Mouse (Mus musculus): ENCODE measurements around the gene Arid3a. TPM values are rescaled to one million over a fixed set of nuclear protein-coding genes. Genes with fewer than 3 reads are reported as not detected.

Arid3a gene
- polyA plus RNA-seq, 1 experiment from 2014 or later, result 5.9 TPM

DNA sequence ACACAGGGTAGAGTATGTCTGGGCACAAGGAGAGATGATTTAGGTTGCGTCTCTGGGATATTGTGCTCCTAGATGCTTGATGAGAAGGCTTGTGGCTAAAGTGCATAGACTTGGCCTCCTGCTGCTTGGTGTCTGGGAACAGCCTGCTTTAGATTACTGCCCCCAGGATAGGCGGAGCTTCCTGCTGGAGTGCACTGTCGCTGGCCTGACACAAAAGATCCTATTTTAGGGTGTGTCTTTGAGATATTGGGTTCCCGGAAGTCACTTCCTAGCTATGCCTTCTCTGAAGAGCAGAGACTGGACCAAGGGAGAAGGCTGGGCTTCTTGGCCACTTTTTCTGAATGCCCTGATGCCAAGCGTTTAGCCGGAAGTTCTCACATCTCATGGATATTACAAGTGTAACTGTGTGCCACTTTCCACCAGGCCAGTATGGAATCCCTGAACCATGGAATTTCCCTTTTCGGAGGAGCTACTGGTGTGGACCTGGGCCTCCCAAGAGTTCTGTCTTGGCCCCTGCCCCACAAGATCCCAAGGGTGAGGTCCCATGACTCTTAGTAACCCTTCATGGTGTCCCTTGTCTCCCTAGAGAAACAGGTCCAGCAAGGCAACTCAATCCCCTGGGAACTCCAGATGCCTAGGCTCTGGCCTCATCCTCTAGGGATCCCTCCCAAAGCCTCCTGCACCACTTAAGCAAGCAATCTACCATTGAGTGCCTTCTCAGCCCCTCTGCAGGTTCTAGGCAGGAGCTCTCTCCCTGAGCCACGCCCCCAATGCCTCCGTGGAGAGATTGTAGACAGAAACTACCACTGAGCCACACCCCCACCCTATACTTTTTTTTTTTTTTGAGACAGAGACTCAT, 76.8 kb downstream of the Arid3a start:
- no peak for TF ChIP-seq CTCF (IDR thresholded peaks at IDR 0.05)
- CTCF ChIA-PET, result no interaction called here
- H3K27me3 ChIP-seq, result no peaks in the 10 kb centered on the region
- in situ Hi-C loops (cut with MboI; ENCODE audit: low pct_unique_long_range_greater_than_20kb), result no loop called here
- POLR2A ChIA-PET, result interaction anchor here (1.1 kb wide), 1 partner anchor 23 kb away, joined by 3 read pairs; no protein-coding TSS in a partner anchor
- no peak for DNase-seq (ENCODE audit: low read depth, low spot score)
- ATAC-seq, result no peak

DNA sequence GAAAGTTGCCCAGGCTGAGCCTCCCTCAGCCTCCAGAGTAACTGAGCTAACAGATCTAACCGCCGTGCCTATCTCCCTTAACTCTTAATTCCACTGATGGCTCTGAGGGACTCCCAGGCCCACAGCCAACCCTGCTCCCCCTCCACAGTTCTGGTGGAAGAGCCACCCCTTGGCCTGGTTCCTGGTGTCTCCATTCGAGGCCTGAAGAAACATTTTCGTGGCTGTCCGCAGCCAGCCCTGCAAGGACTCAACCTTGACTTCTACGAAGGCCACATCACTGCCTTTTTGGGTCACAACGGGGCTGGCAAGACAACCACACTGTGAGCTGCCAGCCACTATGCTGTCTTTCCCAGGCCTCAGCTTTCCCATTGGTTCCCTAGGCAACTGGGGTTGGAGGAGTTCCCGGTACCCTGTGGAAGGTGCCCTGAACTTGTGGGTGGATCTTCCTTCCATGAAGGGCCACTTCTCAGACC, 77.4 kb downstream of the Arid3a start:
- POLR2A ChIA-PET, result interaction anchor here (1.1 kb wide), 1 partner anchor 22 kb away, joined by 3 read pairs; no protein-coding TSS in a partner anchor
- in situ Hi-C loops (cut with MboI; ENCODE audit: low pct_unique_long_range_greater_than_20kb), result no loop called here
- CTCF ChIA-PET, result no interaction called here
- no peak for ATAC-seq
- H3K27me3 ChIP-seq, result no peaks in the 10 kb centered on the region
- no peak for TF ChIP-seq CTCF (IDR thresholded peaks at IDR 0.05)
- DNase-seq (ENCODE audit: low read depth, low spot score), result no peak

Other genes starting within 250 kb of the Arid3a start
- gene Cdc34, start 244.8 kb upstream of the Arid3a start, polyA plus RNA-seq (2021), result 72.2 TPM
- gene Gzmm, start 238.0 kb upstream of the Arid3a start, polyA plus RNA-seq (2021), result 0.47 TPM
- 1,052 TPM for gene Bsg, start 222.6 kb upstream of the Arid3a start, polyA plus RNA-seq (2021)
- 15.4 TPM for gene Hcn2, start 210.4 kb upstream of the Arid3a start, polyA plus RNA-seq (2021)
- gene Polrmt, start 180.5 kb upstream of the Arid3a start, polyA plus RNA-seq (2021), result 44.6 TPM
- gene Fgf22, start 172.0 kb upstream of the Arid3a start, polyA plus RNA-seq (2021), result 0.63 TPM
- gene Rnf126, start 160.1 kb upstream of the Arid3a start, polyA plus RNA-seq (2021), result 58.5 TPM
- 2.3 TPM for gene Fstl3, start 149.8 kb upstream of the Arid3a start, polyA plus RNA-seq (2021)
- not detected for gene Prss57, start 136.1 kb upstream of the Arid3a start, polyA plus RNA-seq (2021)
- gene Palm, start 133.5 kb upstream of the Arid3a start, polyA plus RNA-seq (2021), result 141 TPM
- 0.17 TPM for gene Misp, start 106.1 kb upstream of the Arid3a start, polyA plus RNA-seq (2021)
- gene Ptbp1, start 72.6 kb upstream of the Arid3a start, polyA plus RNA-seq (2021), result 349 TPM
- 7.5 TPM for gene Prtn3, start 52.6 kb upstream of the Arid3a start, polyA plus RNA-seq (2021)
- 34.6 TPM for gene Plppr3, start 52.4 kb upstream of the Arid3a start, polyA plus RNA-seq (2021)
- not detected for gene Elane, start 40.8 kb upstream of the Arid3a start, polyA plus RNA-seq (2021)
- not detected for gene Cfd, start 36.2 kb upstream of the Arid3a start, polyA plus RNA-seq (2021)
- gene Med16, start 18.1 kb upstream of the Arid3a start, polyA plus RNA-seq (2021), result 27.1 TPM
- gene Gm26602, start 16.2 kb upstream of the Arid3a start, polyA plus RNA-seq (2021), result not detected
- 2.1 TPM for gene Kiss1r, start 10.1 kb upstream of the Arid3a start, polyA plus RNA-seq (2021)
- 101 TPM for gene R3hdm4, start 5.8 kb upstream of the Arid3a start, polyA plus RNA-seq (2021)
- gene Wdr18, start 33.1 kb downstream of the Arid3a start, polyA plus RNA-seq (2021), result 45.4 TPM
- 0.54 TPM for gene Grin3b, start 43.7 kb downstream of the Arid3a start, polyA plus RNA-seq (2021)
- 145 TPM for gene Tmem259, start 57.3 kb downstream of the Arid3a start, polyA plus RNA-seq (2021)
- 393 TPM for gene Cnn2, start 61.5 kb downstream of the Arid3a start, polyA plus RNA-seq (2021)
- gene Abca7, start 69.5 kb downstream of the Arid3a start, polyA plus RNA-seq (2021), result 19.9 TPM
- 0.85 TPM for gene Arhgap45, start 89.6 kb downstream of the Arid3a start, polyA plus RNA-seq (2021)
- gene Polr2e, start 112.8 kb downstream of the Arid3a start, polyA plus RNA-seq (2021), result 146 TPM
- 916 TPM for gene Gpx4, start 120.1 kb downstream of the Arid3a start, polyA plus RNA-seq (2021)
- 181 TPM for gene Sbno2, start 178.5 kb downstream of the Arid3a start, polyA plus RNA-seq (2021)
- 140 TPM for gene Stk11, start 188.8 kb downstream of the Arid3a start, polyA plus RNA-seq (2021)
- 475 TPM for gene Atp5d, start 211.6 kb downstream of the Arid3a start, polyA plus RNA-seq (2021)
- 30.0 TPM for gene Cbarp, start 213.8 kb downstream of the Arid3a start, polyA plus RNA-seq (2021)
- gene Midn, start 221.2 kb downstream of the Arid3a start, polyA plus RNA-seq (2021), result 116 TPM
- gene Cirbp, start 238.9 kb downstream of the Arid3a start, polyA plus RNA-seq (2021), result 62.1 TPM
- 7.9 TPM for gene 1600002K03Rik, start 245.9 kb downstream of the Arid3a start, polyA plus RNA-seq (2021)